Mouse (Mus musculus) yolk sac, embryonic 10.5 days (tissue): Measurements from ENCODE around the gene Gm21650.
"Not testable (repeated sequence)": the region's sequence is repeated elsewhere in the genome, so short reads cannot be mapped to it uniquely, and the experiment has no call there.

Experiments
- DNase-seq: peaks from one replicate; pipeline ENCODE4 v3.0.0-alpha.2; 2017; ENCODE audit warnings: low spot score

Gene Gm21650

GRCm38 (mm10) chrY:77692508-77692907, at the start of gene Gm21650:
TSS of gene Gm21650 (plus strand) at chrY:77692808.
- not testable (repeated sequence) for DNase-seq
